Mouse (Mus musculus) neutrophil, adult 65 days (primary cell): ENCODE results near the gene Zfp853. TPM values are rescaled to one million over a fixed set of nuclear protein-coding genes. Genes with fewer than 3 reads are reported as not detected.

Experiments used
- total RNA-seq: library from RNA; stranded (reverse); gene quantifications from 2 replicates; pipeline ENCODE4 v1.2.4, GENCODE M21; 2023

Zfp853 gene
- 0.25 TPM in 1 of 2 replicates, not detected in the other for total RNA-seq

DNA sequence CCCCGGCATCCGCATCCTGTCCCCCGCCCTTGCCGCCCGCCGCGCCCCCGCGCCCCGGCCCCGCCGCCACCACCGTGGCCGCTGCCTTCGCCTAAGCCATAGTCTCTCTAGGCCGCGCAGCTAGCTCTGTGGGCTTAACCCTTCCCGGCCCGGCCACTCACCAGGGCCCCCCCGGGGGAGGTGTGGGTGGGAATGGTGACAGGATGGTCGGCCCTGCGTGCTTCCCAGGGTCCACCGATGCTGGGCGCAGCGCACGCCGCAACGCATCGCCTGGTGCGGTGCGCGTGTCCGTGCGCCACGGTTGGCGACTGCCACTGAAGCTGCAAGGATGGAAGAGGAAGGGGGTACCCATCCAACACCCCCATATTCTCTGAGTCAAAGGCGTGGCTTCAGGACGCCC is at the start of gene Zfp853:
Gene Zfp853, minus strand, starts transcription at position 220 of the 400 bp plus-strand sequence.

DNA sequence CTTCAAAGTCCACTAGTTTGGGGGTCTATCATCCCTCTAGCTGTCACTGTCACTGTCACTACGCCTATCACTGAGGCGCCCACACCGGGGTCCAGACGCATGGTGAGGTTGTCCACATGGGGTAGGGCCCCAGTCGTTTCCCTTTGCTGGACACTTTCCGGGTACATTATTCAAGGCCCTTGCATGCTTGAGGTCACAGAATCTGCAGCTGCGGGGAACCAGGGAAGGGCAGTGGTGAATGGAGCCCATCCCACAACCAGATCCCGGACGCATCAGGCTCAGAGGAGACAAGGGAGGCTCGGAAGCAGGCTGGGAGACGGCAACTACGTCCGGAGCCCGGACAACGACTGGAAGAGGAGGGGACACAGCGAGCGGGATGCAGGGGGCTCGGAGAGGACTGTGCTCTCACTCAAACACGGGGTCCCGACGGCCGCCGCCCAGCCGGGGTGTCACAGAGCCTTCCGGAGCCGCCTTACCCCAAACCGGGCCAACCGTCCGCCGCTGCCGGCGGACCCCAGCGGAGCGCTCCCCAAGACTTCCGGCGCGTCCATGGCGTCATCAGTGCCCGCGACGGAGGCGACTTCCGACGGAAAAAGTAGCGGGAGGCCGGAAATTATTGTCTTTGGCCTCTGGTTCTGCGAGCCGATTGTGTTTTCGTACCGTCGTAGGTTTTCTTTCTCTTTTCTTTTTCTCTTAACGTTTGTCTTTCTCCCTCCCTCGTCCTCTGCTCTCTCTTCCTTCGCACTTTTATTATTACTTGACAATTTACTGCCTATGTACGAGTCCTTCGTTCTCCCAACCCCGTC is 35.5 kb upstream of the Zfp853 start, which contains the start of gene Zdhhc4:
Gene Zdhhc4, minus strand, starts transcription at position 567 of the 806 bp plus-strand sequence.

DNA sequence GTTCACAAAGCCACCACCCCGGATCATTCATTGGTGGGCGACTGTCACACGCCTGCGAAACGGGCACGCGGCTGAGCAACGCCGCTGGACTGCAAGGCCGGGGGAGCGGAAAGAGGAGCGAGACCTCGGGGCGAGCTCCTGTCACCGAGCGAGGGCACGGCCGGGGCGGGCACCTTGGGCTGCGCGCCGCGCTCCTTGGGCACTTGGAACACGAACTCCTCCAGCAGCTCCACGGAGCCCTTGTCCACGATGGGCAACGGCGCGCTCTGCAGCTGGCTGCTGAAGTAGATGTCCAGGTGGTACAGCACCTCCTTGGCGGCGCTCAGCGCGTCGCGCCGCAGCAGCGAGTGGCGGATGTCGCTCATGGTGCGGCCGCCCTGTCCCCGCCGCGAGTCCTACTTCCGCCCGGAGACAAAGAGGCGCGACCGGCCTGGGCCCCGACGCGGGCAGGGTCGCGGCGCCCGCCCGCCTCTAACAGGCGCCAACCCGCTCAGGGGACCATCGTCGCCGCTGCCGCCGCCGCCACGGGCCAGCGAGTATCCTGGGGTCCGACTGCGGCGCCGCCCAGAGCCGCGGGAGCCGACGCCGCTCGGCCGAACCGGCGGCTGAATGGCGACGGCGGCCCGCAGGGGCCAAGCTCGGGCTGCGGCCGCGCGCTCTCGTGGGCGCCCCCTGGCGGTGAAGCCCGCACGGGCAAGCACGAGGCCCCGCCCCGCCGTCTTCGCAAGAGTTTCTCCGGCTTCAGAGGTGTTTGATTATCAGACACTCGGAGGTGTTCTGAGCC is 21.5 kb upstream of the Zfp853 start, which contains the start of gene E130309D02Rik:
Gene E130309D02Rik, minus strand, starts transcription at position 631 of the 784 bp plus-strand sequence.

DNA sequence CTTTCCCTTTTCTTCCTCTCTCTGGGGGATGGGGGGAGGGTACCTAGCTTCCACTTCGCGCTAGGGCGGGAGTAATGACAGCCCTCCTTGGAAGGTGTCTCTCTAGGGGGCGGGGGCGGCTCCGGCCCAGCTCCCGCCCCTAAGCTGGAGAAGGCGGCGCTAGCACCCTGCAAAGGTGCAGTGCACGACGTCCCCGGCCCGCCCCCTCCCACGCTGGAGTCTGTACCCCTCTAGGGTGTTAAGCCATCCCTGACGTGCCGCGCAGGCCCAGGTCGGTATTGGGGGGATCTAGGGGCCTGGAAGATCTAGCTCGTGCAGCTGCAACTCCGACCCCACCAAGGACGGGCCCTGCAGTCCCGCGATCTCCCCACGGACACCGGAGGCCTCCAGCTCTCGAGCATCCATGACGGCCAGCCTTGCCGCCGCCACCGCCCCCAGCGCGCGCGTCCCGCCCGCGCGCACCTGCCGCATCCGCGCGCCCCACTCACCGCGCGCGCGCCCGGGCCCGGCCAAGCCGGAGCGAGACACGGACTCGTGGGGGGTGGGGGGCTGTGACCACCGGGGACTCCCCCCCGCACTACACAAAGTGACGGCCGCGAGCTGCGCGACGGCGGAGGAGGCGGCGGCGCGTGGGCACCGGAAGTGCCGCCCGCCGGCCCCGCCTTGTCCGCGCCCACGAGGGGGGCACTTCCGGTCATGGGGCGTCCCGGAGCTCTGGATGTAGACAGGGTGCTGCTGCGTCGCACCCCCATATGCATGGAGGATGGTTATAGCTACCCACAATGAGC is 23.9 kb downstream of the Zfp853 start, which contains the start of gene Zfp316:
Gene Zfp316, minus strand, starts transcription at position 660 of the 788 bp plus-strand sequence.

Other genes starting within 250 kb of the Zfp853 start
- 55.9 and 81.8 TPM in 2 replicates for gene Rnf216, start 180.6 kb downstream of the Zfp853 start, total RNA-seq
- 0.11 and 0.16 TPM in 2 replicates for gene Olfr718-ps1, start 146.0 kb downstream of the Zfp853 start, total RNA-seq
- 3.9 and 5.2 TPM in 2 replicates for gene Rbak, start 112.8 kb downstream of the Zfp853 start, total RNA-seq
- not detected in 2 replicates for gene Spdye4b, start 112.6 kb downstream of the Zfp853 start, total RNA-seq
- gene Spdye4a, start 66.7 kb downstream of the Zfp853 start, total RNA-seq = not detected in 2 replicates
- 2.7 and 3.8 TPM in 2 replicates for gene Zfp12, start 58.5 kb downstream of the Zfp853 start, total RNA-seq
- 0.43 and 0.60 TPM in 2 replicates for gene Zfp316, start 23.6 kb downstream of the Zfp853 start, total RNA-seq
- gene E130309D02Rik, start 21.7 kb upstream of the Zfp853 start, total RNA-seq = 16.3 and 17.0 TPM in 2 replicates
- 39.6 and 43.0 TPM in 2 replicates for gene Zdhhc4, start 35.6 kb upstream of the Zfp853 start, total RNA-seq
- gene Grid2ip, start 63.7 kb upstream of the Zfp853 start, total RNA-seq = not detected in 2 replicates
- gene Kdelr2, start 110.2 kb upstream of the Zfp853 start, total RNA-seq = 34.3 and 35.9 TPM in 2 replicates
- gene Daglb, start 171.0 kb upstream of the Zfp853 start, total RNA-seq = 24.1 and 32.9 TPM in 2 replicates
- 373 and 445 TPM in 2 replicates for gene Rac1, start 234.4 kb upstream of the Zfp853 start, total RNA-seq